Mouse (Mus musculus) C2C12 (cell line): ENCODE measurements at regions not wholly inside any gene's neighbourhood (a gene's known extent, or its start where the extent isn't known, plus 50 kb on each side); places are given as distances from the start of the nearest gene placed in this dataset.

Experiments used
- CTCF ChIP-seq: IDR thresholded peaks from one replicate; pipeline ENCODE4 v1.5.1; 2011; ENCODE audit not compliant: control insufficient read depth, insufficient read depth, insufficient read length
- FOSL1 ChIP-seq: IDR thresholded peaks from one replicate; pipeline ENCODE4 v1.8.0; 2011; ENCODE audit warnings: mild to moderate bottlenecking, low read length; ENCODE audit not compliant: poor library complexity, insufficient read depth, severe bottlenecking
- USF1 ChIP-seq: IDR thresholded peaks from one replicate; pipeline ENCODE4 v1.6.1; 2011; ENCODE audit warnings: low read depth, mild to moderate bottlenecking, control low read depth, moderate library complexity

GRCm38 (mm10) chr8:118137846-118138245 is 145.7 kb upstream of the Cdh13 start:
- TF ChIP-seq CTCF (no peak), USF1 (no peak), FOSL1 (no peak)
